Mouse (Mus musculus): Measurements from ENCODE around the gene Coro1b.

DNA sequence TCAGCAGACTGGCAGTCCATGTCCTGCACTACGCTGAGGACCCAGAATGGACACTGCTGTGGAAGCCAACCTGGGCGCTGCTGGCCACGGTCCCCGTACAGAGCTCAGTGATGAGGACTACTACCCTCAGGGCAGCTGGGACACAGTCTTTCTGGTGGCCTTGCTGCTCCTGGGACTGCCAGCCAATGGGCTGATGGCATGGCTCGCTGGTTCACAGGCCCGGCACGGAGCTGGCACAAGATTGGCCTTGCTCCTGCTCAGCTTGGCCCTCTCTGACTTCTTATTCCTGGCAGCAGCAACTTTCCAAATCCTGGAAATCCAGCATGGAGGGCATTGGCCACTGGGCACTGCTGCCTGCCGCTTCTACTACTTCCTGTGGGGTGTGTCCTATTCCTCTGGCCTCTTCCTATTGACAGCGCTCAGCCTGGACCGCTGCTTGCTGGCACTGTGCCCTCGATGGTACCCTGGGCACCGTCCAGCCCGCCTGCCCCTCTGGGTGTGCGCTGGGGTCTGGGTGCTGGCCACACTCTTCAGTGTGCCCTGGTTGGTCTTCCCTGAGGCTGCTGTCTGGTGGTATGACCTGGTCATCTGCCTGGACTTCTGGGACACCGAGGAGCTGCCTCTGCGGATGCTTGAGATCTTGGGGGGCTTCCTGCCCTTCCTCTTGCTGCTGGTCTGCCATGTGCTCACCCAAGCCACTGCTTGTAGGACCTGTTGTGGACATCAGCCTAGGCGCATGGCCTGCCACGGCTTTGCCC is 5.8 kb upstream of the Coro1b start:
- TF ChIP-seq POLR2A (IDR thresholded peaks at IDR 0.05; ENCODE audit: borderline replicate concordance, control insufficient read depth, low read depth, low read length) (no peak; the same call in 1 of the 2 replicates), CTCF (IDR thresholded peaks at IDR 0.05; ENCODE audit: control insufficient read depth, insufficient read depth, low read length) (no peak)

Data from bone marrow, adult 2 months (tissue).